Mouse (Mus musculus) CH12.LX (cell line): Measurements from ENCODE around the gene Ret. TPM values are rescaled to one million over a fixed set of nuclear protein-coding genes. Genes with fewer than 3 reads are reported as not detected.

ENCODE experiments used
- DNase-seq: peaks from one replicate; pipeline ENCODE4 v3.0.0-alpha.2; 2013; ENCODE audit errors: extremely low read depth
- H3K27ac ChIP-seq: 2 replicates; pipeline ENCODE4 v1.5.1; 2012; ENCODE audit warnings: low read depth, mild to moderate bottlenecking, control low read depth, moderate library complexity; ENCODE audit not compliant: insufficient read depth
- H3K27me3 ChIP-seq: replicated peaks from 2 replicates; pipeline ENCODE3; 2012; ENCODE audit warnings: inconsistent platforms
- H3K36me3 ChIP-seq, 2 experiments: replicated peaks in 1 of 2; 2 replicates each; pipeline versions ENCODE3 to v1.6.1; 2012; ENCODE audit warnings: inconsistent platforms in 1 of 2, low read length in 1 of 2, mild to moderate bottlenecking in 1 of 2, mixed read lengths in 1 of 2, moderate library complexity in 1 of 2; ENCODE audit not compliant: control insufficient read depth in 1 of 2, insufficient read depth in 1 of 2
- H3K4me1 ChIP-seq, 2 experiments: 2 replicates each; pipeline ENCODE4 v1.6.1; 2012; ENCODE audit warnings: inconsistent platforms in 1 of 2, moderate library complexity in 1 of 2; ENCODE audit not compliant: insufficient read depth in 2 of 2, control insufficient read depth in 1 of 2
- H3K4me2 ChIP-seq: 2 replicates; pipeline ENCODE4 v1.6.1; 2012; ENCODE audit warnings: low read depth, mild to moderate bottlenecking, control low read depth; ENCODE audit not compliant: poor library complexity, insufficient read depth, severe bottlenecking
- H3K4me3 ChIP-seq, 3 experiments: fragments of 150-350 bp in 1 of 3; sonication (generic) in 1 of 3; replicated peaks in 1 of 3; 2 replicates each; pipeline versions ENCODE3 to v1.5.1; 2011 to 2012; ENCODE audit warnings: low read depth in 2 of 3, low read length in 2 of 3, mild to moderate bottlenecking in 2 of 3, moderate library complexity in 2 of 3, control low read depth in 1 of 3, improper control_type of control experiment in 1 of 3, inconsistent platforms in 1 of 3, mixed read lengths in 1 of 3; ENCODE audit not compliant: poor library complexity in 1 of 3
- H3K79me2 ChIP-seq: replicated peaks from 2 replicates; pipeline ENCODE4 v1.6.1; 2012; ENCODE audit warnings: mild to moderate bottlenecking, moderate library complexity; ENCODE audit not compliant: control insufficient read depth, poor library complexity, insufficient read depth, severe bottlenecking; ENCODE audit errors: extremely low read depth
- H3K9ac ChIP-seq: 2 replicates; pipeline ENCODE4 v1.6.1; 2012; ENCODE audit warnings: low read depth, mild to moderate bottlenecking, control low read depth, moderate library complexity; ENCODE audit not compliant: insufficient read depth
- H3K9me3 ChIP-seq: replicated peaks from 2 replicates; pipeline ENCODE3; 2012; ENCODE audit warnings: low read length, inconsistent platforms, mixed read lengths
- BHLHE40 ChIP-seq: IDR thresholded peaks from 2 replicates; pipeline ENCODE4 v1.6.1; 2011; ENCODE audit warnings: mild to moderate bottlenecking, low read depth, low read length, improper control_type of control experiment
- CHD1 ChIP-seq: IDR thresholded peaks from 2 replicates; pipeline ENCODE4 v1.6.1; 2012; ENCODE audit warnings: low read depth, low read length, improper control_type of control experiment, inconsistent platforms
- CTCF ChIP-seq, 2 experiments: IDR thresholded peaks in 1 of 2; conservative IDR thresholded peaks in 1 of 2; 2 replicates each; pipeline ENCODE4 v1.5.1; 2011 to 2012; ENCODE audit warnings: low read depth in 2 of 2, low read length in 2 of 2, improper control_type of control experiment in 1 of 2, inconsistent platforms in 1 of 2, mild to moderate bottlenecking in 1 of 2, moderate library complexity in 1 of 2
- ELF1 ChIP-seq: IDR thresholded peaks from 2 replicates; pipeline ENCODE4 v1.6.1; 2014; ENCODE audit warnings: low read depth, mild to moderate bottlenecking, inconsistent platforms, low read length, improper control_type of control experiment
- EP300 ChIP-seq: IDR thresholded peaks from 2 replicates; pipeline ENCODE4 v1.6.1; 2011; ENCODE audit warnings: low read length, improper control_type of control experiment
- HCFC1 ChIP-seq: IDR thresholded peaks from 2 replicates; pipeline ENCODE4 v1.6.1; 2012; ENCODE audit warnings: low read depth, mild to moderate bottlenecking, inconsistent platforms, low read length, improper control_type of control experiment
- JUND ChIP-seq: conservative IDR thresholded peaks from 2 replicates; pipeline ENCODE4 v1.6.1; 2011; ENCODE audit warnings: low read depth, low read length, improper control_type of control experiment
- KAT2A ChIP-seq: IDR thresholded peaks from 2 replicates; pipeline ENCODE4 v1.6.1; 2012; ENCODE audit warnings: low read length, improper control_type of control experiment, inconsistent platforms; ENCODE audit not compliant: insufficient replicate concordance
- MEF2A ChIP-seq: IDR thresholded peaks from 2 replicates; pipeline ENCODE4 v1.6.1; 2014; ENCODE audit warnings: low read depth, mild to moderate bottlenecking, inconsistent platforms, low read length, improper control_type of control experiment, borderline replicate concordance
- MXI1 ChIP-seq: IDR thresholded peaks from 2 replicates; pipeline ENCODE4 v1.6.1; 2011; ENCODE audit warnings: mild to moderate bottlenecking, low read depth, low read length, improper control_type of control experiment
- MYC ChIP-seq: IDR thresholded peaks from 2 replicates; pipeline ENCODE4 v1.6.1; 2011; ENCODE audit warnings: low read depth, mild to moderate bottlenecking, improper control_type of control experiment, low read length
- NRF1 ChIP-seq: IDR thresholded peaks from 2 replicates; pipeline ENCODE4 v1.6.1; 2014; ENCODE audit warnings: low read depth, mild to moderate bottlenecking, inconsistent platforms, low read length, improper control_type of control experiment, moderate library complexity
- PAX5 ChIP-seq: IDR thresholded peaks from 2 replicates; pipeline ENCODE4 v1.6.1; 2012; ENCODE audit warnings: low read length, inconsistent platforms, mixed read lengths
- RAD21 ChIP-seq: IDR thresholded peaks from 2 replicates; pipeline ENCODE4 v1.6.1; 2011; ENCODE audit warnings: low read depth, mild to moderate bottlenecking, low read length, improper control_type of control experiment, moderate library complexity
- SIN3A ChIP-seq: IDR thresholded peaks from 2 replicates; pipeline ENCODE4 v1.6.1; 2012; ENCODE audit warnings: low read length, improper control_type of control experiment, inconsistent platforms
- TBP ChIP-seq: conservative IDR thresholded peaks from 2 replicates; pipeline ENCODE4 v1.6.1; 2011; ENCODE audit warnings: low read depth, low read length, improper control_type of control experiment
- TCF12 ChIP-seq: IDR thresholded peaks from 2 replicates; pipeline ENCODE4 v1.6.1; 2014; ENCODE audit warnings: low read depth, mild to moderate bottlenecking, inconsistent platforms, low read length, improper control_type of control experiment
- UBTF ChIP-seq: IDR thresholded peaks from 2 replicates; pipeline ENCODE4 v1.6.1; 2012; ENCODE audit warnings: low read depth, mild to moderate bottlenecking, inconsistent platforms, low read length, improper control_type of control experiment, moderate library complexity
- USF2 ChIP-seq: conservative IDR thresholded peaks from 2 replicates; pipeline ENCODE4 v1.6.1; 2011; ENCODE audit warnings: low read depth, low read length, improper control_type of control experiment
- ZC3H11A ChIP-seq: IDR thresholded peaks from 2 replicates; pipeline ENCODE4 v1.6.1; 2012; ENCODE audit warnings: low read depth, mild to moderate bottlenecking, inconsistent platforms, low read length, improper control_type of control experiment
- ZMIZ1 ChIP-seq: IDR thresholded peaks from 2 replicates; pipeline ENCODE4 v1.6.1; 2012; ENCODE audit warnings: low read depth, mild to moderate bottlenecking, inconsistent platforms, low read length, improper control_type of control experiment
- ZNF384 ChIP-seq: IDR thresholded peaks from 2 replicates; pipeline ENCODE4 v1.6.1; 2012; ENCODE audit warnings: low read depth, low read length, improper control_type of control experiment, inconsistent platforms
- dilution Hi-C: fragments of 300-500 bp; cut with MboI; formaldehyde crosslinking; loops from 2 replicates; pipeline ENCODE4 v1.14.3; 2020; ENCODE audit warnings: low sequenced_read_pairs; ENCODE audit not compliant: extremely low pct_unique_long_range_greater_than_20kb, extremely low pct_ligation_motif_present
- in situ Hi-C: fragments of 300-500 bp; cut with MboI; formaldehyde crosslinking; loops from 3 replicates; pipeline ENCODE4 v1.14.3; 2019; ENCODE audit warnings: low sequenced_read_pairs, low pct_ligation_motif_present, low pct_unique_long_range_greater_than_20kb, mixed read lengths
- polyA plus RNA-seq: library from polyadenylated mRNA; unstranded; fragments of >175 nt; gene quantifications from 2 replicates; pipeline ENCODE4 v1.2.1, GENCODE M21; 2012; ENCODE audit warnings: low read depth; ENCODE audit not compliant: insufficient read length
- total RNA-seq, 2 experiments: library from RNA; depleted of rRNA; stranded (reverse); fragments of 300-350 nt in 1 of 2; fragments of >200 nt in 1 of 2; gene quantifications; 2 replicates each; pipeline ENCODE4 v1.2.3; 2012 to 2014

Gene Ret
- total and polyA plus RNA-seq, 3 experiments, result not detected

GRCm38 (mm10) chr6:118204112-118204511 is 6.6 kb upstream of the Ret start:
- in situ Hi-C loops, result no loop called here
- no peaks in the 10 kb centered on the region for H3K4me1 ChIP-seq
- no peaks in the 10 kb centered on the region for H3K36me3 ChIP-seq
- DNase-seq, result no peak
- peaks cover 96% of the 10 kb centered on the region for H3K27me3 ChIP-seq
- no peak overlapping the region for H3K9ac ChIP-seq
- H3K79me2 ChIP-seq, result no peaks in the 10 kb centered on the region
- no peak overlapping the region for H3K4me3 ChIP-seq
- no peaks in the 10 kb centered on the region for H3K9me3 ChIP-seq
- TF ChIP-seq SIN3A (no peak), MXI1 (no peak), RAD21 (no peak), PAX5 (no peak), ZC3H11A (no peak), MYC (no peak), ELF1 (no peak), BHLHE40 (no peak), ZNF384 (no peak), ZMIZ1 (no peak), EP300 (no peak), CHD1 (no peak), MEF2A (no peak), UBTF (no peak), TCF12 (no peak), JUND (no peak)
- H3K4me2 ChIP-seq, result no peak overlapping the region
- dilution Hi-C loops, result no loop called here
- H3K27ac ChIP-seq, result no peak overlapping the region

GRCm38 (mm10) chr6:118196751-118197439 is 623 bp downstream of the Ret start:
- H3K79me2 ChIP-seq, result no peaks in the 10 kb centered on the region
- in situ Hi-C loops, result no loop called here
- TF ChIP-seq UBTF (no peak), CTCF (conservative IDR thresholded peaks at IDR 0.05 in 1 of 2, IDR thresholded peaks at IDR 0.05 in 1 of 2; ENCODE audit: low read depth in 2 of 2, low read length in 2 of 2) (no peak), HCFC1 (no peak), NRF1 (no peak), USF2 (no peak), JUND (no peak), TBP (no peak), SIN3A (no peak), KAT2A (no peak), TCF12 (no peak)
- TF ChIP-seq, all 38 proteins: peak for 0
- Histone ChIP-seq H3K9ac (no peak overlapping the region), H3K27ac (no peak overlapping the region), H3K36me3 (no peaks in the 10 kb centered on the region), H3K27me3 (peaks cover 86% of the 10 kb centered on the region), H3K4me2 (no peak overlapping the region), H3K4me1 (no peaks in the 10 kb centered on the region), H3K9me3 (peaks cover 6% of the 10 kb centered on the region), H3K4me3 (no peak overlapping the region)
- dilution Hi-C loops, result no loop called here
- no peak for DNase-seq
